Mouse (Mus musculus) thymus, postnatal 0 days (tissue): ENCODE data around the gene Prpf38a. TPM values are rescaled to one million over a fixed set of nuclear protein-coding genes. Genes with fewer than 3 reads are reported as not detected.

Source experiments
- polyA plus RNA-seq: library from polyadenylated mRNA; unstranded; fragments of >200 nt; fragmentation: Nextera tagmentation; extraction: Ambion mirVana; gene quantifications from 2 replicates; pipeline ENCODE4 v1.2.1, GENCODE M21; 2015

The Prpf38a gene
- polyA plus RNA-seq, 1 experiment from 2014 or later: 102 TPM

Other genes with a start within 250 kb of the Prpf38a start
- not detected in 2 replicates for gene Shisal2a, start 196.0 kb downstream of the Prpf38a start, polyA plus RNA-seq
- 7.1 and 7.3 TPM in 2 replicates for gene Gpx7, start 172.4 kb downstream of the Prpf38a start, polyA plus RNA-seq
- 47.3 and 68.5 TPM in 2 replicates for gene Tut4, start 119.9 kb downstream of the Prpf38a start, polyA plus RNA-seq
- 13.8 and 15.3 TPM in 2 replicates for gene Orc1, start 87 bp upstream of the Prpf38a start, polyA plus RNA-seq
- gene Cc2d1b, start 40.6 kb upstream of the Prpf38a start, polyA plus RNA-seq: 38.5 and 42.5 TPM in 2 replicates
- 0.21 and 0.59 TPM in 2 replicates for gene 3110021N24Rik, start 140.3 kb upstream of the Prpf38a start, polyA plus RNA-seq
- 0.94 and 1.2 TPM in 2 replicates for gene Zfyve9, start 201.5 kb upstream of the Prpf38a start, polyA plus RNA-seq